Mouse (Mus musculus) liver, embryonic 12.5 days (tissue): ENCODE data around the gene R3hdm4. TPM values are rescaled to one million over a fixed set of nuclear protein-coding genes. Genes with fewer than 3 reads are reported as not detected.

Experiments
- ATAC-seq: fragments of 200-750 bp; cut with Nextera tagmentation; 2 replicates; pipeline ENCODE4 v1.8.0; 2017; ENCODE audit warnings: moderate number of reproducible peaks, mild to moderate bottlenecking, moderate library complexity
- H3K27ac ChIP-seq: fragments of 300-500 bp; sonication (generic); 2 replicates; pipeline ENCODE4 v1.5.1; 2016; ENCODE audit warnings: mild to moderate bottlenecking
- H3K27me3 ChIP-seq: fragments of 300-500 bp; sonication (generic); replicated peaks from 2 replicates; pipeline ENCODE4 v1.6.1; 2016; ENCODE audit warnings: mild to moderate bottlenecking, moderate library complexity
- H3K36me3 ChIP-seq: fragments of 300-500 bp; sonication (generic); 2 replicates; pipeline ENCODE4 v1.6.1; 2016; ENCODE audit warnings: mild to moderate bottlenecking, moderate library complexity
- H3K4me1 ChIP-seq: fragments of 300-500 bp; sonication (generic); 2 replicates; pipeline ENCODE4 v1.6.1; 2016
- H3K4me2 ChIP-seq: fragments of 300-500 bp; sonication (generic); 2 replicates; pipeline ENCODE4 v1.6.1; 2016; ENCODE audit warnings: mild to moderate bottlenecking, moderate library complexity
- H3K4me3 ChIP-seq: fragments of 300-500 bp; sonication (generic); 2 replicates; pipeline ENCODE4 v1.5.1; 2016; ENCODE audit warnings: mild to moderate bottlenecking, moderate library complexity
- H3K9ac ChIP-seq: fragments of 300-500 bp; sonication (generic); 2 replicates; pipeline ENCODE4 v1.6.1; 2016; ENCODE audit warnings: mild to moderate bottlenecking, moderate library complexity
- H3K9me3 ChIP-seq: fragments of 300-500 bp; sonication (generic); replicated peaks from 2 replicates; pipeline ENCODE4 v1.6.1; 2016; ENCODE audit warnings: mild to moderate bottlenecking, moderate library complexity
- WGBS: fragments of 180-500 bp; shearing (Covaris S2); methylation state at CpG from one replicate; pipeline ENCODE4 v1.1.7; 2016; ENCODE audit not compliant: insufficient replicate concordance; 5-methylcytosine and 5-hydroxymethylcytosine counted together
- polyA plus RNA-seq: library from polyadenylated mRNA; unstranded; fragments of >200 nt; fragmentation: Nextera tagmentation; extraction: Ambion mirVana; gene quantifications from 2 replicates; pipeline ENCODE4 v1.2.1, GENCODE M21; 2016

Gene R3hdm4
- polyA plus RNA-seq, 1 experiment from 2014 or later = 67.5 TPM

GRCm38 (mm10) chr10:79929967-79930825 lies 9.2 kb upstream of the R3hdm4 start:
- no peak for ATAC-seq
- 86% methylated on average over 18 of the region's 18 CpGs for WGBS
- Histone ChIP-seq H3K4me3 (no peak overlapping the region), H3K4me2 (peak overlapping the region; percentile 96), H3K9me3 (no peaks in the 10 kb centered on the region), H3K27ac (peak overlapping the region; percentile 88), H3K9ac (no peak overlapping the region), H3K4me1 (peaks cover 86% of the 10 kb centered on the region), H3K27me3 (no peaks in the 10 kb centered on the region), H3K36me3 (peaks cover 51% of the 10 kb centered on the region)

GRCm38 (mm10) chr10:79928907-79929701 lies 8.1 kb upstream of the R3hdm4 start:
- peak overlapping the region; percentile 85 for H3K4me3 ChIP-seq
- ATAC-seq = no peak
- 0 out of 2 replicates have a peak, but pooled peaks cover under 1% of the 10 kb centered on the region for H3K27me3 ChIP-seq
- peaks cover 81% of the 10 kb centered on the region for H3K4me1 ChIP-seq
- peak overlapping the region; percentile 96 for H3K4me2 ChIP-seq
- peak overlapping the region; percentile 88 for H3K27ac ChIP-seq
- peak overlapping the region; percentile 84 for H3K9ac ChIP-seq
- WGBS = 28% methylated on average over 9 of the region's 9 CpGs
- H3K36me3 ChIP-seq = peaks cover 41% of the 10 kb centered on the region
- no peaks in the 10 kb centered on the region for H3K9me3 ChIP-seq

GRCm38 (mm10) chr10:79928030-79928694 lies 7.2 kb upstream of the R3hdm4 start:
- no peak for ATAC-seq
- WGBS = 3% methylated on average over 29 of the region's 29 CpGs

GRCm38 (mm10) chr10:79927324-79928029 lies 6.5 kb upstream of the R3hdm4 start:
- Histone ChIP-seq H3K27me3 (peaks cover 14% of the 10 kb centered on the region), H3K4me1 (peaks cover 73% of the 10 kb centered on the region), H3K9ac (peak overlapping the region; percentile 84), H3K4me2 (peak overlapping the region; percentile 96), H3K9me3 (no peaks in the 10 kb centered on the region), H3K27ac (peak overlapping the region; percentile 88), H3K4me3 (peak overlapping the region; percentile 85), H3K36me3 (peaks cover 26% of the 10 kb centered on the region)
- WGBS = under 1% methylated on average over 54 of the region's 54 CpGs
- peak; percentile 41 for ATAC-seq

More at GRCm38 (mm10) chr10:79928030-79928694, 7.2 kb upstream of the R3hdm4 start:
- Histone ChIP-seq H3K36me3 (peaks cover 32% of the 10 kb centered on the region), H3K27me3 (peaks cover 7% of the 10 kb centered on the region), H3K4me3 (peak overlapping the region; percentile 85), H3K9ac (peak overlapping the region; percentile 84), H3K27ac (peak overlapping the region; percentile 88), H3K4me1 (peaks cover 80% of the 10 kb centered on the region), H3K9me3 (no peaks in the 10 kb centered on the region), H3K4me2 (peak overlapping the region; percentile 96)

GRCm38 (mm10) chr10:79926491-79927323 lies 5.7 kb upstream of the R3hdm4 start, which contains the start of gene Arid3a:
Gene Arid3a (plus strand): TSS chr10:79927043.
- peaks cover 67% of the 10 kb centered on the region for H3K4me1 ChIP-seq
- H3K4me2 ChIP-seq = peak within 1 kb of the TSS; percentile 96
- H3K27me3 ChIP-seq = peaks cover 21% of the 10 kb centered on the region
- H3K9me3 ChIP-seq = no peaks in the 10 kb centered on the region
- peak within 1 kb of the TSS; percentile 85 for H3K4me3 ChIP-seq
- peak within 1 kb of the TSS; percentile 84 for H3K9ac ChIP-seq
- H3K36me3 ChIP-seq = peaks cover 18% of the 10 kb centered on the region
- peak; percentile 76 for ATAC-seq
- under 1% methylated on average over 63 of the region's 63 CpGs for WGBS
- peak within 1 kb of the TSS; percentile 88 for H3K27ac ChIP-seq

GRCm38 (mm10) chr10:79925785-79926490 lies 4.9 kb upstream of the R3hdm4 start:
- Histone ChIP-seq H3K36me3 (peaks cover 10% of the 10 kb centered on the region), H3K4me1 (peaks cover 68% of the 10 kb centered on the region), H3K9ac (peak overlapping the region; percentile 84), H3K4me3 (peak overlapping the region; percentile 85), H3K27me3 (peaks cover 29% of the 10 kb centered on the region), H3K27ac (peak overlapping the region; percentile 88), H3K4me2 (peak overlapping the region; percentile 96), H3K9me3 (no peaks in the 10 kb centered on the region)
- 0 out of 2 replicates have a peak, but pooled peaks have one; percentile 0 for ATAC-seq
- 9% methylated on average over 15 of the region's 15 CpGs for WGBS

- peak; percentile 2; the same call in 1 of the 2 replicates for ATAC-seq
- Histone ChIP-seq H3K4me3 (peak overlapping the region; percentile 85; the same call in 1 of the 2 replicates), H3K36me3 (peaks cover 3% of the 10 kb centered on the region; the same call in 1 of the 2 replicates), H3K9ac (peak overlapping the region; percentile 84; the same call in 1 of the 2 replicates), H3K27ac (peak overlapping the region; percentile 88), H3K27me3 (peaks cover 36% of the 10 kb centered on the region), H3K4me1 (peaks cover 68% of the 10 kb centered on the region), H3K4me2 (peak overlapping the region; percentile 96), H3K9me3 (no peaks in the 10 kb centered on the region)
- 14% methylated on average over 29 of the region's 29 CpGs for WGBS
Observed at GRCm38 (mm10) chr10:79924998-79925784, 4.2 kb upstream of the R3hdm4 start.

- Histone ChIP-seq H3K4me1 (peaks cover 74% of the 10 kb centered on the region), H3K4me3 (peak overlapping the region; percentile 30), H3K9ac (no peak overlapping the region), H3K9me3 (no peaks in the 10 kb centered on the region), H3K4me2 (peak overlapping the region; percentile 55), H3K27me3 (peaks cover 68% of the 10 kb centered on the region), H3K27ac (no peak overlapping the region), H3K36me3 (no peaks in the 10 kb centered on the region)
- ATAC-seq = no peak
- 13% methylated on average over 34 of the region's 34 CpGs for WGBS
Observed at GRCm38 (mm10) chr10:79921572-79921971, 564 bp upstream of the R3hdm4 start.

GRCm38 (mm10) chr10:79920056-79920890 lies 735 bp downstream of the R3hdm4 start:
- WGBS = 33% methylated on average over 26 of the region's 26 CpGs
- peaks cover 68% of the 10 kb centered on the region for H3K27me3 ChIP-seq
- peak overlapping the region; percentile 55 for H3K4me2 ChIP-seq
- H3K9me3 ChIP-seq = no peaks in the 10 kb centered on the region
- peaks cover 75% of the 10 kb centered on the region for H3K4me1 ChIP-seq
- no peaks in the 10 kb centered on the region for H3K36me3 ChIP-seq
- ATAC-seq = no peak
- H3K9ac ChIP-seq = no peak overlapping the region
- no peak overlapping the region for H3K27ac ChIP-seq
- H3K4me3 ChIP-seq = peak overlapping the region; percentile 30; the same call in 1 of the 2 replicates
